Mouse (Mus musculus): ENCODE results near the gene Ubash3b.
A peak's percentile ranks its signal among the peaks of the same experiment; 100 is the strongest.

Ubash3b gene

DNA sequence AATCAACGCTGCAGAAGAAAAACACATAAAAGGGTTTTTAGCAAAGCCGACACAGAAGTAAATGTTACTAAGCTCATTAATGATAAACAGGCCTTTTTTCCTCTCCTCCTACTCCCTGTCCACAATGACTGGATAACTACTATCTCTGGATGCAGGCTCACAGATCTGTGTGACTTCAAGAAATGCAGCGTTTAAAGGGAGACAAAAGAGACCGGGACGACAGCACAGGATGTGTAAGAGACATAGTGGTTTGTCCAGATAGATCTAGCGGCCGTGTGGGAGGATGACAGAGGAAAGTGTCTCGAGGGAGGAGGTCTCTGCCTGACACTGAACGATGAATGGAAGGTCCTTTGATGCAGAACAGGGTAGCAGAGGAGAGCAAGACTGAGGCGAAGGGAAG is 5.4 kb upstream of the Ubash3b start:
- no peak for DNase-seq

DNA sequence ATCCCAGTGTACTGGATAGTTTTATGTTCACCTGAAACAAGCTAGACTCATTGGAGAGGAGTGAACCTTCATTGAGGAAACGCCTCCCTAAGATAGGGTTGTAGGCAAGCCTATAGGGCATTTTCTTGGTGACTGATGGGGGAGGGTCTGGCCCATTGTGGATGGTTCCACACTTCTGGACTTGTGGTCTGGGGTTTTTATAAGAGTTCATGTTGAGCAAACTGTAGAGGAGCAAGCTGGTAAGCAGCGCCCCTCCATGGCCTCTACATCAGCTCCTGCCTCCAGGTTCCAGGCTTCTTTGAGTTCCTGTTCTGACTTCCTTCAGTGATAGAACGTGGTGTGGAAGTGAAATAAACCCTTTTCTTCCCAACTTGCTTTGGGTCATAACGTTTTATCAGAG is 866 bp upstream of the Ubash3b start:
- DNase-seq = no peak

DNA sequence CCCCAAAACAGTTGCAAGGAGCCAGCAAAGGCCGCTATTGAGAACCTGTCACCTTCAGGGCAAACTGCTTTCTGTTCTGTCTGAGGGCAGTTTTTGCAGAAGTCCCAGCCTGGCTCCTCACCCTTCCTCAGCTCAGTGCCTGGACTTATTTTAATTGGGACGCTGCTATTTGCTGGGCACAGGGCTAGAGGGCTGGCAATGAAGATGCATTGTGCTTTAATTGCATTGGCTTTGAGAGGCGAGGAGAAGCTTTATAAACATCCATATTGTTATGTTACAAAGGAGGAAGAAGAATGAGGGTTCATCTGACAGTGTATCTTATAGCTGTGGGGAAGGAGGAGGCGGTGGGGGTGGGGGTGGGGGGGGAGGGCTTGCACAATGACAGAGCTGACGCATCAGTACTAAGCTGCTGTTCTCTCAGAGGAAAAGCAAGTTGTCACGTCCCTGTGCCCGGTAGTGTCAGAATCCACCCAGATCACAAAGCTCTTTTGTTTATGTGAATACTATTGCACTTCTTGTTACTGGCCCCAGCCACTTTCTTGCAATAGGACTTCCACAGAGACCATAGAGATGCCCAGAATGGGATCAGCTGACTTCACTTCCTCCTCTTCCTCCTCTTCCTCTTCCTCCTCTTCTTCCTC is 841 bp downstream of the Ubash3b start:
- DNase-seq = no peak

DNA sequence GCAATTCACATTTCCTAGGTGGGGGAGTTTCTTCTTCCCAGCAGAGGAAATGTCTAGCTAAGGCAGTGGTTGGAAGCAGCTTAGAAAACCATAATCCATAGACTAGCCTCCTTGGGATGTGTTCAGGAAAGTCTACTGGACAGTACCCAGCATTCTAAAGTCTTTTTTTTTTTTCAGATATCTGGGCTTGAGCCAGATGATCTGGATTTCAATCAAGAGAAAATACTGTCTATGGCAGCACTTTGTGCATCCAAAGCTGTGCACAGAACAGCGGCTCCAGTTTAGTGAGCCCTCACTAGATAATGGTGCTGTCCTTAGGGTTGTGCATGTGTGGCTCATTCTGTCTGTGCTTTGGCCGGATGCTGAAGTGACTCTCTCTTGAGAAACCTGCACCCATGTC is 2.3 kb downstream of the Ubash3b start:
- DNase-seq = no peak

DNA sequence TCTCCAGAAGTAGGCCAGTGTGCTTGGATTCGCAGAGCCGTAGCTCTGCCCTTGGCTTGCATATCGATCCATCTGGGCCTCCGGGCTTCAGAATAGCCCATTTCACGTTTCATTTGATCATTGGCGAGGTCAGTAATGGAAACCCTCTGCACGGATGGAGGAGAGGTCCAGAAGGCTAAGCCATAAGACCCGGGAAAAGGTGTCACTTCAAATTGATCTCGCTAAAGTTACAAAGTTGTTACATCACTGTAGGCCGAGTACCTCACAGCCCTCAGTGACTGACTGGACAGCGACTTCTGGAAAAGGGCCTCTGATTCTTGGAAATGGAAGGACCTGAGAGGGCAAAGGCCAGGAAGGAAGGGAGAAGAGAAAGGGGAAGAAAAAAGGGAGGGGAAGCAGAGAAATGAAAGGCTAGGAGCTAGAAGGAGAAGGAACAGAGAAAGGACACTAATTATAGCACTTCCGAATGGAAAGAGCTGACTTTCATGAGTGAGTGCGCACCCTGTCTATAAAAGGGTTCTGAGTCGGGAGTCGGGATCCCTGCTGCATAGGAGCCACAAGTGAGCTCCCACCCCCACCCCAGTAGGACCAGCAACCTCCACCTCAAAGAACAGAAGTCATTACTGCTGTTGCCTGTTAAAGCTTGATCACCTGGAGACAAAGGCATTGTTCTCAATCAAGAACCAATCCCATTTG is 3.5 kb downstream of the Ubash3b start:
- DNase-seq = peak in 1 of 2 experiments; percentile 59

DNA sequence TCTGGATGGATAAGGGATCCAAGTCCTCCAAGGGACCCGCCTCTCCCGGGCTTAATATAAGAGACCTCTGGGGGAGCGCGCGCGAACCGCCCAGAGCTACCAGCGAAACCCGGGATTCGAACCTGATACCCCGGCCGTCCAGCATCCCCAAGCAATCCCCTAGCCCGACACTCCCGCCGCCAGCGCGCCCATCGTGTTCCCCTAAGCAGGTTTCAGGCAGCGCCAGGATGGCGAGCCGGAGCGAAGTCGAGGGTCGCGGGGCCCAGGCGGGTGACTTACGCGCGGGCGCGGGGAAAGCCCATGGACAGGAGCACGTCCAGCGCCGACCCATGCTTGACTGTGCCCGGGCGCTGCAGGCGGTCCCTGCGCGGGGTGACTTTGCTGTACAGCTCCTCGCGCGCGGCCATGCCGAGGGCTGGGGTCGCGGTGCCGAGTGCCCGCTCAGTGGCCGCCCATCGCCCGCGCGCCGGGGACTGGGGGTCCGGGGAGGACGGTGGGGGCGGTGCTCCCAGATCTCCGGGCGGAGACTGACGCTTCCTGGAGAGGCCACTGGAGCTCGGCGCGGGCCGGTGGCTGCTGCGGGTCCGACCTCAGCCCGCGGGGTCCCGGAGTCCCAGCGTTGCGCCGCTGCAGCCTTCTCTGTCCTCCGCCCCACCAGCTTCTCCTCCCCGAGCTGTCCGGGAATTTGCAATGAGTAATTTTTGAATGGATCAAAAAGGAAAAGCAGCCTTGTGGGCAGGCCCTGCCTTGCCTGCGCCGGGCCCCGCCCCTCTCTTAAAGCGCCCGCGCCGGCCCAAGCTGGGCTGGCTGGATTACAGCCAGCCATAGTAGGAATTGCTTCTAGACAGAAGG is 4.3 kb downstream of the Ubash3b start:
- peak; percentile 81 to 88 for DNase-seq

DNA sequence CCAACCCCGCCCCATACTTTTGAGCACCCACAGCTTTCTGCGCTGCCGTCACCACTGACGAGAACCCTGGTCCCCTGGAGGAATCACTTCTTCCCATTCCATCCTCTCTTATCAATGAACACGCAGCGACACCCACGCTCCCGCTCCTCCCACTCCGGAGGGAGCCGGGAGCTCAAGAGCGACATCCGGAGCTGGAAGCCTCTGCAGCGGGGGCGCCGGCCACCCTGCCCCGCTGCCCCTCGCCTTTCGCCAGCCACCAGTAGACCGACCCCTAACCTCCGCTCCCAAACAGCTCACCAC is 4.8 kb downstream of the Ubash3b start:
- peak in 1 of 2 experiments; percentile 53 for DNase-seq

DNA sequence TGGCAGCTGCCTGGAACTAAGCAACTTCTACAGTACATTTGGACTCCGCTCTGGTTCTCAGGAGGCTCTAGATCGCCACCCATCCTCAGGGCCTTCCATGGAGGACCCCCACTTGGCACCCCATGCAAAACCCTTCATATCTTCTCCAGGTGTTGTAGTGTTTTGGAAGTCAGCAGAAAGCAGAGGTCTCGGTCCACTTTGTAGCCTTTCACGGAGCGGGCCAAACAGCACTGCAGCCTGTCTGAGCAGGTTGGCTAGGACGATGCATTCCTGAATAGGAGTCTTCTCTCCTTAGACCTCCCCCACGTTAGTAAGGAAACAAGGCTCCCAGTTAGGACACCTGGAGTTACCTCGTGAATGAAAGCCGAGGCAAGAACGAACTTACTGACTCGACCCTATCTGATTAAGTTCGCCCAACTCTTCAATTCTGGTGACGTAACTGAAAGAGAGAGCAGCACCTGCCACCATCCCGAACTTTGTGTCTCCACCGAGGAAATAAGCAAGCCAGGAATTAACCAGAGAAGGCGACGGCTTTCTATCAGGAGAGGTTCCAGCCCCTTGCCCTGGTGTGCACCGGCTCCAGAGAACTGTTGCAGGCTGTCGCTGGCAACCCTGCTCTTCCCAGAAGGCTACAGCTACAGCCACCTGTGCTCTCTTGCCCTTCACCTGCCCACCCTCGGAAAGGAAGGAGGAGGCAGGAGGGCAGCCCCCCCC is 5.3 kb downstream of the Ubash3b start:
- peak in 1 of 2 experiments; percentile 26 for DNase-seq

DNA sequence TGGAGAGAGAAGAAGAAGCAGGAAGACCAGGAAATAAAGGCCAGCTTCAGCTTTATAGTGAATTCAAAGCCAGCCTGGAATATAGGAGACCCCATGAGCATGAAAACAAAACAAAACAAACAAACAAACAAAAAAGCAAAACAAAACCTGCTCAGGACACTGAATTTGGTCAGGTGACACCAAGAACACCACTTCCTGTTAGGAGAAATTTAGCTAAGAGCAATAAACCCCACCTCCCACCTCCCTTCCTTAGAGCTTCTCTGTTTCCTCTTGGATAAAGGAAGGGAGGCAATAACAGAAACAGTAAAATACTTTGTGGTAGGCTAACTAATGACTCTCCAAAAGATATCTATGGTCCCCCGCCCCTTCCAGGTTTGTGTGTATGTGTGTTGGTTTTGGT is 7.5 kb downstream of the Ubash3b start:
- DNase-seq = no peak

DNA sequence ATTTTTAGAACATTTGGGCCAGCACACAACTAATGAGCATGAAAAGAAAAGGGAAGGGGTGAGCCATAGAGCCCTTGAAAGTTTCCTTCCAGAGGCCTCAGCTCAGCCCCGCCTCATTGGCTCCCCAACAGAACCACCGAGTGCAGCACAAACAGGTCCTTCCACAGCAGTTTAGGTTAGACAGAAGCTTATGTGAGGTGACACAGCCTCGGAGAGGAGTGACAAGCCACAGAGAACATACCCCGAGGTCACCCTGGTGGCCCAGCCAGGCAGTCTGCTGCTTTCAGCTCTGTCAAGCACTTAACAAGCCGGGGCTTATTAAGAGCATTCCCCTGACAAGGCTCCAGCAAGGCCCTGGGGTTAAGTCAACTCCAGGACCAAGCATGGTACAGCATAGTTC is 8.4 kb downstream of the Ubash3b start:
- DNase-seq = peak; percentile 23 to 40

DNA sequence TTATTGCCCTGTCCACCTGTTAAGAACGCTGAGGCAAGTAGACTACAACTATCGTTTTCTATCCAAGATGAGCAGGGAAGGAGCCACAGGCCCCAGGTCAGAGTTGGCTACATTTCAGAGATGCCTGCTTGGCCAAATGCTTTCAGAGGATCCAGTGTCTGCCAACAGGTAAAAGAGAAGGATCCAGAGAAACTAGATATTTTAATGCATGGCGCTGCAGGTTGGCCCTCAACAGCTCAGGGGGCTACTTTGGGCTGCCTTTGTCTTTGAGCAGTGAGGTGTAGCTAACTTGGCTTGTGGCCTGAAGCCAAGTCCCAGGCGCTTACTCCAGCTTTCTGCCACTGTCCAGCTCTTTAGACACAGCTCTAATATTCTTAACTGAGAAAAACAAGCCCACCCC is 10.0 kb downstream of the Ubash3b start:
- peak in 1 of 2 experiments; percentile 66 for DNase-seq

DNA sequence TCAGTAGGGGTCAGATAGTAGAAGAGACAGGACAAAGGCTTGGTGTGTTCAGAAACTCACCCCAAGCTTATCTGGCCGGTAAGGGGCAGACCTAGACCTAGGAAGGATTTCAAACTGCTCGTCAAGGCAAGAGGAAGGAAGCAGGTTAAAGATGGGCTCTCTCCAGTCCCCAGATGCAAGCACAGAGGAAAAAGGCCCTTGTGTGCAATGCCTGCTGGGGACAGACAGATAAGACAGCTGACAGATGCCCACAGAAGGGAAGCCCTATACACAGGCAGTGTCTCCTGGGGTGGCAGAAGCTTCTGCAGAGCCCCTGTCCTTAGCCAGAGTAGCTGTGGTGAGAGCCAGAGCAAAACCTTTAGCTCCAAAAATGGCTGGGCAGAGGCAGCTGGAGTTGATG is 11.6 kb downstream of the Ubash3b start:
- DNase-seq = no peak

DNA sequence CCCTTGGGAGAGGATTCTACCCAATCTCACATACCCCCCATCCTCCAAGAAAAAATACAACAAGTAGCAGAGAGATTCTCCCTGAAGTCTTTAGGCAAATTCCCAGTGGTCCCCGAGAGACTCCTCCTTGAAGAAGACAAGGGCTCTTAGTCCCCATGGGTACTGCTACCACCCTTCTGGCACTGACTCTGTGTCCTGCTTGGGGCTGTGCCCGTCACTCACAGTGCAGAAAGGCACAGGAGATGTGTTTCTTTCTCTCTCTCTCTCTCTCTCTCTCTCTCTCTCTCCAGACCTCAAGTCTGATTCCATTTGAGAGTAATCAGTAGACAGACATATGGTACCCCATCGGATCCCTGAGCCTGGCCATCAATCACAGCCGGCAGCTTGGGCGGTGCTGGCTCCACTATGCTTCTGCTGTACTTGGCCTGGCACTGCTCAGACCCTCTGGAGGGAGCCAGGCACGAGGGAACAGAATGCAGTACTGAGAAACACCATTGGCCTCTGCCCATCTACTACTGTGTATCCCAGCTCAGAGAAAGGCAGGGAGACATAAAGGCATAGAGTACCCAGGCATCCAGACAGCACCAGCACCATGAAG is 12.3 kb downstream of the Ubash3b start:
- no peak for DNase-seq

DNA sequence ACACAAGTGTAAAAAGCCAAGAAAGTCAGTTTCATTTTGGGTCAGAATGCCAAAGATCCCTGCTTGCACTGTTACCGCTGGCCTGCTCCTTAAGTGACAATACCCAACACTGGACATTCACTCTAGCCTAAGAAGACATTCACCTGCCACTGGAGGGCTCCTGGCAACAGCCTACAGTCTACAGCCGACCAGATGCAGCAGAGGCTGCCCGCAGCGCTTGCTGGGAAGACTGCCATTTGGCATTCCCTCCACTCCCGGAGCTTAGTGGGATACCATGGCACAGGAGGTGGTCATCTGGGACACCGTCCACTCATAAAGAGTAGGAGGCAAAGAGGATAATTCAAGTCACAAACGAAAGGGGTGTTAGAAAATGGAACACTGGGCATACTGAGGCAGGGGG is 12.9 kb downstream of the Ubash3b start:
- DNase-seq = peak in 1 of 2 experiments; percentile 31

DNA sequence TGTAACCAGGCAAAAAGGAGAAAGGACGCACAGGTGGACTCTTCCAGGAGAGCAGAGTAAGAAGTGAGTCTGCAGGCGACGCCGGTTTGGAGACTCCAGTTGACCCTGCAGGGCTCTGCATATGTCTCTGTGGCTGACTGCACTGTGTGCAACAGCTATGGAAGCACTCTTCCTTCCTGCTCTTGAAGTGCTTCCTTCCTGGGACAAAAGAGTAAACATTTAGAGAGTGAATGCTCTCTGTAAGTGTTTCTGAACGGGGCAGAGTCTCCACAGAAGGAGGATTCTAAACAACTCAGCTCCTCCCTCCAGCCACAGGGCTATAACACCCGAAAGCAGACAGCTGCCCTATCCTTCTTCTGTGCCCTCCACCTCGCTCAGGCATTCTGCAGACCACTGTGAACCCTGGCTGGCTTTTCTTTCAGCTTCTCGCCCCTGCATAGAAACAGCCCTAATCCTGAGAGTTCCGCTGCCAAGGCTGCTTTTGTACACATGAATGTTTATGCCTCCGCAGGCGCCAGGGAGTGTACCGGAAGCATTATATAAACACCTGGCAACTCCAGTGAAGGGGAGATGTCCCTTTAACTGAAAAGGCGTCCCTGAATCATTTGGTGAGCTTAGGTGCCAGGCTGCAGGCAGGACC is 14.2 kb downstream of the Ubash3b start:
- DNase-seq = peak; percentile 42 to 43

DNA sequence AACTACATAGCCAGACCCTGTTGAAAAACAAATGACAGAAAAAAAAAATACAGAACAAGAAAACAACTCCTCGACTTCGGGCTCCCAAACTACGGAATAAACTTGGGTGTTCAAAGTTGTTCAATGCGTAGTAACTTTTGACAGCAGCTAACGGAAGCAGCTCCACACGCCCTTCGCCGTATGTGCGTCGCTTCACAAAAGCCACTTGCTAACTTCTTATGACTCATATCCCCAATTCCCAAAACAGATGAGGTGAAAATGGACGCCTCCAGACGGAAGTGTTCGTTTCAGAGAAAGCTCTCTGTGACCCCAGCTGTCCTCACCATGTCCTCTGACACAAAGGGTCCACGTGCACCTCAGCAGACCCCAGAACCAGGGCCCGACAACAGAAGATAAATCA is 17.7 kb downstream of the Ubash3b start:
- no peak for DNase-seq

DNA sequence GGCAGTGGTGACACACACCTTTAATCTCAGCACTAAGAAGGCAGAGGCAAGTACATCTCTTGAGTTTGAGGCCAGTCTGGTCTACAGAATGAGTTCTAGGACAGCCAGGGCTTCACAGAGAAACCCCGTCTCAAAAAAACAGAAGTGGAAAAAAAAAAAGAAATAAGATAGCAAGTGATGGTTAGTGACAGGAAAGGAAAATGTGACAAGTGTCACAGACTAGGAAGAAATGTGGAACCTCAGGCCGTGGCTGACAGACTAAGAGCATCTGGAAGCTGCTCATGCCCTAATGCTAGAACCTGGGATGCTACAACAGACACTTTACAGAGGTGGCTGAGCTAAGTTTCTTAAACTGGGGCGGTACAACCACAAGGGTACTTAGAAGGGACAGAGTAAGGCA is 18.4 kb downstream of the Ubash3b start:
- no peak for DNase-seq

DNA sequence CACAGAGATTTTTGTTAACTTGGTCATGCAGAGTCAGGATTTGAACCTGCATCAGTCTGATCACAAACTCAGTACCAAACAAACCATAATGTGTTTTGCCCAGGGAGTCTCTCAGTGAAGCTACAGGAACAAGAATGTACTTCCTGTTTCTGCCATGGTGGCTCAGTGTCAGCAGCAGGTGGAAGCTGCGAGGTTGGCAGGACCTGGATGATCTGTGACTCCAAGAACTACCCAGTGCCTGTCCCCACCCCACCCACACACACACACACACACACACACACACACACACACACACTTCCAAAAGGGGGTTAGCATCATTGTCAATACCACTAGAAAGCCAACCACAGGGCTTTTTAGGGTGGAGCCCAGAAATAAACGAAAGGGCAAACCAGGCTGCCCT is 20.5 kb downstream of the Ubash3b start:
- DNase-seq = no peak

DNA sequence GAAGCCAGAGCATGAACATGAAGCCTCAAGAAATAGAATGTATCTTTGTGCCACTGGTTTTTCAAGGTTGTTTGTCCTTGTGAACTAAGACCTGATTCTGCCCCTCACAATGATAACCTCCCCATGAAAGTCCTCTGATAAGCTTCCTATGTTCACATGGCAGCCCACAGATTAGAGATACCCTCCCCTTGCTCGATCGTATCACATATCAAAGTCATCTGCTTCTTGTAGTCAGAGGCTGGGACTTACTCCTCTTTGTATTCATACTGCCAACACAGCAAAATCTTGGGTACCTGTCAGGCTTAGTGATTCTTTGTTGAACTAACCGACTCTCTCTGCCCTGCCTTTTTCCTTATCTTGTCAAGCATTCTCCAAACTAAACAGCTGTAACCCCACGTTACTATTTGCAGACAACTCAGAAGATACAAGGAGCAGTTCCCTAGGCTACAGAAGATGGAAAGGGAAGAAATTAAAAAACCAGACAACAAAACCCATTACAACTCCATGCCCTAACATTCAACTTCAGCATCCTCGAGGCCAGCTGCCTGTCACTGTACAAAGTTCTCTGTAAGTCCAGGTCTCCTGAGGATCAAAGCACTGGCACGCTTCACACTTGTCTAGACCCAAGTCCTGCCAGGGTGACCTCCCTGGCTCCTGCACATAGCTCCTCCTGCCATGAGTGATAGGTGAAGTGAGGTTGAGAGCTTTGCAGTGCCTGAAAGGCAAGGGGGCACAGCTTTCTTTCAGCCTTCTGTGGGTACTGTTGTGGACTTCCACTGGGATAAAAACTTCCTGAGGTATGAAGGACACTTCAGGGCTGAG is 22.3 kb downstream of the Ubash3b start:
- peak in 1 of 2 experiments; percentile 36 for DNase-seq

DNA sequence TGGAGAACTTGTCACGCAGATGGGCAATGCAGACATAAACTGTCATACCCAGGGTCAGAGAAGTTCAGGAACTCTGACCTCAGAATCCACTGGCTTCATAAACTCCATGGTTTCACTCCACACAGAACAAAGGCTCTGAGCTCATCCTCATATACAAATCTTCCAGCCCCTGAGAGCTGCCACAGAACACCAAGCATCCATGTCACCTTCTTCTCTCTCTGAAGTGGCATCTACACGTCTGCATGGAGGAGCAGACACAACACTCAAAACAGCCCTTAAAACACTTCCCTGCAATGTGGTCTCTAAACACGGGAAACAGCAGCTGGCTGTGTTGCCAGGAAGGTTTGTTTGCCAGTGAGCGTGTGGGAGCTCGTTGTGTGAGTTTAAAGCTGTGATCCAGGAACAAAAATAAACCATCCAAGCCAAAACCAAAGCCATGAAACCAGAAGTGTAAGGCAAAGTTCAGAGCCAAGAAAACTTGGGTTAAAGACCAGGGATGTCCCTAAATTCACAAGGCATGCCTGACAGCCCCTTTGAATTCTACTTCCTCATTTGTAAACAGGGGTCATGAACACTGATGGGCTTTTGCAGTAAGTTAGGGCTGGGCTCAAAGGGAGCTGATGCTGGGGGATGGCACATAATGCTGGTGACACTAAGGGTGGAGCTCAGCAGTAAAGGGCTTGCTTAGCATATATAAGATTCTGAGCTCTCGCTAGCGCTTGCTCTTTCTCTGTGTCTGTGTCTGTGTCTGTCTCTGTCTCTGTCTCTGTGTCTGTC is 24.6 kb downstream of the Ubash3b start:
- DNase-seq = peak in 1 of 2 experiments; percentile 32

DNA sequence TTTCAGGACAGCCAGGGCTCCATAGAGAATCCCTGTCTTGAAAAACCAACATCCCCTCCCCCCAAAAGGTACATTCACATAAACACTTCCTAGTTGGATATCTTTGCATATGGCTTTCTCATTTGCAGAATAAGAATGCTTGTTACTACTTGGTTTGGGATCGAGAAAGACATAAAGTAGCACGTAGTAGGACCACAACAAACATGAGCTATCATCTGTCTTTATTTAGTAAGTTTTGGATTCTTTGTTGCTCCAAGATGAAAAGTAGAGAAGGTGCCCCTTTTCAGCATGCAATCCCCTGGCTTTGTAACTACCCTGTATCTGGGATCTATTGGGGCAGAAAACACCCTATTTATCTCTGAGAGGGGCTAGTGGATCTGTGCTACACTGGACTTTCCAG is 25.2 kb downstream of the Ubash3b start:
- DNase-seq = no peak

Data from kidney, postnatal 36 days (tissue).